Comparison of ENCODE assay signal across 11 mouse cellular contexts in the genomic region with DNA sequence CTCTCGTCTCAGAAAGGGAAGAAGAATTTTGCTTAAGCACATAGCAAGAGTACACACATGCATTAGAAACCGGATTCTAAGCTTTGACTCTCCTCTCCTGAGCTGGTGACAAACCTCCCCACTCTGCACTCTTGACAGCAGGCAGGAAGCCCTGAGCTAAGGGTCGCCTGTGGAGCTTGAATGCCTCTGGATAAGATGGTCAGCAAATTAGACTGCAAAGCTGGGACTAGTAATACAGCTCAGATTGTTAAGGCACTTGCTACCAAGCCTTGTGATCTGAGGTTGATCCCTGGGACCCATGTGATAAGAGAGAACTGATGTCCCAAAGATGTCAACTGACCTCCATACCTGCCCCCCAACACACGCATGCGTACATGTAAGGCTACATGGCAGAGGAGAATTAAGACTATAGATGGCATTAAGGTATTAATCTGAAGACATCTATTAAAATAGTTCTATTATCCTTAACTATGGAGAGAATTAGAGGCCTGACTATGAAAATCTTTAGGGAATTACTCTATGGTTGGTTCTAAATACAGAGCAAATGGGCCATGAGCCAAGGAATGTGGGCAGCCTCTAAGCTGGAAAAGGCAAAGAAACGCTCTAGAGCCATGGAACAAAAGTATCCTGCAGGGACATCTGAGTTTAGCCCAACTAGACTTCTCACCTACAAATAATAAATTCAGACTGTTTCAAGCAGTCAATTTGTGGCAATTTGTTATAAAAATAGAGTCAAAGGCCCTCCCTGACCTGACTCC. TPM values are rescaled to one million over a fixed set of nuclear protein-coding genes. Genes with fewer than 3 reads are reported as not detected.
DNase-seq lines count a peak whose midpoint lies in the region; ATAC-seq and TF ChIP-seq lines count a peak whose summit lies in the region.
"Had no signal": no experiment of that assay in that cellular context is flagged by ENCODE, and none has a peak within 500 bp of the region (broad histone marks: within the 10 kb centered on the region; RNA-seq: fewer than 3 reads in every experiment).

No protein-coding gene starts in this region.

- H3K27me3 ChIP-seq in midbrain, embryonic 11.5 days (ENCODE audit: control insufficient read depth, insufficient read depth, low read length) = no peaks in the 10 kb centered on the region
- no peaks in the 10 kb centered on the region for H3K27me3 ChIP-seq in midbrain, embryonic 13.5 days
- no peaks in the 10 kb centered on the region for H3K27me3 ChIP-seq in intestine, embryonic 16.5 days (replicated peaks; ENCODE audit: control insufficient read depth, insufficient read depth, low read length)
- H3K27me3 ChIP-seq: embryonic facial prominence, embryonic 12.5 days; megakaryocyte, embryonic 14.5 days had no signal

- TF ChIP-seq CTCF in gastrocnemius, adult 2 months (IDR thresholded peaks at IDR 0.05) = no peak

- no peak overlapping the region for H3K4me3 ChIP-seq in gastrocnemius, adult 2 months
- H3K4me3 ChIP-seq in midbrain, embryonic 11.5 days (ENCODE audit: low read depth, low read length) = no peak overlapping the region
- H3K4me3 ChIP-seq in midbrain, embryonic 13.5 days (replicated peaks) = no peak overlapping the region
- H3K4me3 ChIP-seq in intestine, embryonic 16.5 days (ENCODE audit: low read length) = no peak overlapping the region
- H3K4me3 ChIP-seq: embryonic facial prominence, embryonic 12.5 days had no signal

- WGBS in midbrain, embryonic 11.5 days = 83% methylated on average over 6 of the region's 6 CpGs
- 82% methylated on average over 6 of the region's 6 CpGs for WGBS in midbrain, embryonic 13.5 days
- 78% methylated on average over 6 of the region's 6 CpGs for WGBS in intestine, embryonic 16.5 days

- intact Hi-C loops in gastrocnemius, adult 2 months (cut with DNase I) = loop anchor here (10.0 kb wide), 1 partner anchor 58 kb away; no protein-coding TSS in a partner anchor
- intact Hi-C loops in heart, postnatal 14 days (cut with DNase I) = loop anchor here (10.0 kb wide), 1 partner anchor 328 kb away; no protein-coding TSS in a partner anchor

- no peak for DNase-seq in gastrocnemius, adult 2 months
- DNase-seq in gastrocnemius, adult 8-10 months (ENCODE audit: low spot score in 2 of 2) = no peak
- DNase-seq in midbrain, embryonic 11.5 days (ENCODE audit: low spot score, missing footprints) = peak; percentile 35
- peak; percentile 28 to 56 for DNase-seq in heart, postnatal 14 days
- no peak for DNase-seq in cerebellum, adult 8-10 months
- DNase-seq: layer of hippocampus, postnatal 36 days had no signal

- H3K9ac ChIP-seq in midbrain, embryonic 11.5 days (ENCODE audit: low read length) = no peak overlapping the region
- no peak overlapping the region for H3K9ac ChIP-seq in midbrain, embryonic 13.5 days (replicated peaks)
- H3K9ac ChIP-seq in intestine, embryonic 16.5 days (ENCODE audit: low read depth, low read length) = no peak overlapping the region
- H3K9ac ChIP-seq: embryonic facial prominence, embryonic 12.5 days had no signal

- H3K36me3 ChIP-seq in midbrain, embryonic 11.5 days (ENCODE audit: control insufficient read depth, insufficient read depth, low read length) = no peaks in the 10 kb centered on the region
- peaks cover 5% of the 10 kb centered on the region; the same call in 1 of the 2 replicates for H3K36me3 ChIP-seq in midbrain, embryonic 13.5 days
- H3K36me3 ChIP-seq in intestine, embryonic 16.5 days (ENCODE audit: control insufficient read depth, insufficient read depth, low read length) = no peaks in the 10 kb centered on the region; the same call in 1 of the 2 replicates

- peaks cover 4% of the 10 kb centered on the region; the same call in 1 of the 2 replicates for H3K4me1 ChIP-seq in midbrain, embryonic 11.5 days (ENCODE audit: control insufficient read depth, insufficient read depth, low read length)
- peaks cover 26% of the 10 kb centered on the region for H3K4me1 ChIP-seq in midbrain, embryonic 13.5 days (replicated peaks)
- H3K4me1 ChIP-seq in intestine, embryonic 16.5 days (ENCODE audit: control insufficient read depth, insufficient read depth, low read length) = peaks cover 31% of the 10 kb centered on the region

- no peak overlapping the region for H3K4me2 ChIP-seq in midbrain, embryonic 11.5 days
- no peak overlapping the region for H3K4me2 ChIP-seq in midbrain, embryonic 13.5 days (replicated peaks)
- H3K4me2 ChIP-seq in intestine, embryonic 16.5 days (ENCODE audit: low read depth, low read length) = no peak overlapping the region
- H3K4me2 ChIP-seq: embryonic facial prominence, embryonic 12.5 days had no signal

- peak overlapping the region; percentile 56 for H3K27ac ChIP-seq in gastrocnemius, adult 2 months
- no peak overlapping the region for H3K27ac ChIP-seq in midbrain, embryonic 11.5 days (ENCODE audit: low read depth, low read length)
- no peak overlapping the region for H3K27ac ChIP-seq in midbrain, embryonic 13.5 days
- H3K27ac ChIP-seq in intestine, embryonic 16.5 days (ENCODE audit: low read length) = no peak overlapping the region
- H3K27ac ChIP-seq: embryonic facial prominence, embryonic 12.5 days had no signal

- no peaks in the 10 kb centered on the region for H3K9me3 ChIP-seq in midbrain, embryonic 11.5 days (ENCODE audit: control insufficient read depth, low read length)
- H3K9me3 ChIP-seq in midbrain, embryonic 13.5 days = no peaks in the 10 kb centered on the region
- no peaks in the 10 kb centered on the region for H3K9me3 ChIP-seq in intestine, embryonic 16.5 days (ENCODE audit: control insufficient read depth, low read length)
- H3K9me3 ChIP-seq: embryonic facial prominence, embryonic 12.5 days had no signal

- ATAC-seq in midbrain, embryonic 11.5 days (ENCODE audit: low FRiP score) = no peak
- no peak for ATAC-seq in midbrain, embryonic 13.5 days
- ATAC-seq in megakaryocyte-erythroid progenitor cell, adult 5-6 weeks (replicated peaks; ENCODE audit: low FRiP score, low TSS enrichment, poor library complexity, severe bottlenecking) = no peak
- no peak for ATAC-seq in intestine, embryonic 16.5 days

RNA-seq across cellular contexts. Expression of a gene that starts 8.6 kb away (rescaled TPM):
- 10 to 100 TPM; 24.9 to 28.8 TPM for total RNA-seq in gastrocnemius, adult 2 months (2021)
- 10 to 100 TPM; 18.4 to 25.6 (median 21.0) TPM for total RNA-seq in gastrocnemius, adult 8-10 months (2022)
- 25.6 and 27.0 TPM in 2 replicates for polyA plus RNA-seq in midbrain, embryonic 11.5 days (2014; fragmentation: Nextera tagmentation; extraction: Ambion mirVana)
- polyA plus RNA-seq in midbrain, embryonic 13.5 days (2015; fragmentation: Nextera tagmentation; extraction: Ambion mirVana) = 29.3 and 29.9 TPM in 2 replicates
- total RNA-seq in heart, postnatal 14 days (2021) = 10 to 100 TPM; 33.4 to 34.8 TPM
- total RNA-seq in megakaryocyte-erythroid progenitor cell, adult 5-6 weeks (2014; fragmentation: Nextera tagmentation) = 51.2 and 58.5 TPM in 2 replicates
- 28.2 and 34.7 TPM in 2 replicates for total RNA-seq in megakaryocyte-erythroid progenitor cell, adult 5-6 weeks (2017)
- 25.4 and 26.8 TPM in 2 replicates for polyA plus RNA-seq in intestine, embryonic 16.5 days (2015; fragmentation: Nextera tagmentation; extraction: Ambion mirVana)

Comparison
In these comparisons a context has a peak if more than half of its experiments do, and no peak if none do; other contexts are left out.
1. DNase-seq: peak in midbrain, embryonic 11.5 days (single experiment) and heart, postnatal 14 days (2 of 2); none in gastrocnemius, adult 2 months (single experiment), gastrocnemius, adult 8-10 months (0 of 2) and cerebellum, adult 8-10 months (single experiment).